Mouse (Mus musculus): ENCODE data around the gene Spata13. TPM values are rescaled to one million over a fixed set of nuclear protein-coding genes. Genes with fewer than 3 reads are reported as not detected.

Gene Spata13
- polyA plus RNA-seq, 1 experiment, result 8.3 TPM

DNA sequence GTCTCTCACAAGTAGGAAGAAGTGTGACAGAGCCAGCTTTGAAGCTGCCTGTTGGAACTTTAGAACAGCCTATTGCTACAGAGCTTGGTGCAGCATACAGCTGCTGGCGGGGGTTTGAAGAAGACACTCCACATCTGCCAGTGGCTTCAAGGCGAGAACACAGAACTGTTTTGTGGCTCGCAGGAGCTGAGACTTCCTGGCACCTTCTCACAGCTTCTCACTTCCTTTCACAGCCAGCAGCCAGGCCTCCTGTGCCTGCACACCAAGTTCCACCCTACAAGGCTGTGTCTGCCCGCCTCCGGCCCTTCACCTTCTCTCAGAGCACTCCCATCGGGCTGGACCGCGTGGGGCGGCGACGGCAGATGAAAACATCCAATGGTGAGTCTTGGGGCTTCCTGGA is 75.4 kb downstream of the Spata13 start:
- Histone ChIP-seq H3K4me1 (ENCODE audit: control insufficient read depth, insufficient read depth, insufficient read length, low read length) (no peaks in the 10 kb centered on the region), H3K4me3 (ENCODE audit: insufficient read depth, low read depth, low read length) (no peak overlapping the region), H3K27ac (replicated peaks; ENCODE audit: low read depth, low read length) (no peak overlapping the region)

DNA sequence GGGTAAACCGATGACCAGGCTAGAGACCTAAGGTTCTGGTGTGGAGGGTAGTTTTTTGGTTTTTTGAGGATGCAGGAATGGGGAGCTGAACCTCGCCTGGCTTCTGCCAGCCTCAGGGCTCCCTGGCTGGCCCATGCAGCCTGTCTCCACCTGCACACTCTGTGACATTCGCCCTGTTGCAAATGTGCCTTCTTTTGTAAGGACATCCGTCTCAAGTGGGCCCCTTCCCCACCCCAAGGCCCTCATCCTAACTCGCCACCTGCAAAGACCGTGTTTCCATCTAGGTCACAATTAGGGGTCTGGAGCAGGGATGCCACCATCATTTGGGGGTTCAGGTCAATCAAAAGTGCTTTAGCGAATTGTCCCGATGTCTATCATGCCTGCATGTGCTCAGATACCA is 75.9 kb downstream of the Spata13 start:
- Histone ChIP-seq H3K4me3 (ENCODE audit: insufficient read depth, low read depth, low read length) (no peak overlapping the region), H3K27ac (replicated peaks; ENCODE audit: low read depth, low read length) (no peak overlapping the region), H3K4me1 (ENCODE audit: control insufficient read depth, insufficient read depth, insufficient read length, low read length) (no peaks in the 10 kb centered on the region)

DNA sequence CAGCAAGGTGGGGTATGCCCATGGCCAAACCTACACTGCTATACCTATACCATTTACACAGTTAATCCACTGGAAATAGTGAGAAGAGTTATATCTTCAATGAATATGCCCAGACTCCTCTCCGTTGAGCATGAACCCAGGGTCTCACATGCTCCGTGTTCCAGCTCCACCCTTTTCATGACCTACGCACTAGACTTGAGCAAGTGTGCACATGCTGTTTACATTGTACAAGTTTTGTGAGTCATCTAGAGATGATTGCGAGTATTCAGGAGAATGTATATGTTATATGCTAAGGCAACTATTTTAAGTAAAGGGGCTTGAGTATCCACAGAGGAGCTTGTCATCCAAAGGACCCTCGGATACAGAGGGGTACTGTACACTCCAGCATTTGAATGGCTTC is 77.4 kb downstream of the Spata13 start:
- H3K4me3 ChIP-seq (ENCODE audit: insufficient read depth, low read depth, low read length), result no peak overlapping the region
- H3K4me1 ChIP-seq (ENCODE audit: control insufficient read depth, insufficient read depth, insufficient read length, low read length), result no peaks in the 10 kb centered on the region
- H3K27ac ChIP-seq (replicated peaks; ENCODE audit: low read depth, low read length), result no peak overlapping the region

DNA sequence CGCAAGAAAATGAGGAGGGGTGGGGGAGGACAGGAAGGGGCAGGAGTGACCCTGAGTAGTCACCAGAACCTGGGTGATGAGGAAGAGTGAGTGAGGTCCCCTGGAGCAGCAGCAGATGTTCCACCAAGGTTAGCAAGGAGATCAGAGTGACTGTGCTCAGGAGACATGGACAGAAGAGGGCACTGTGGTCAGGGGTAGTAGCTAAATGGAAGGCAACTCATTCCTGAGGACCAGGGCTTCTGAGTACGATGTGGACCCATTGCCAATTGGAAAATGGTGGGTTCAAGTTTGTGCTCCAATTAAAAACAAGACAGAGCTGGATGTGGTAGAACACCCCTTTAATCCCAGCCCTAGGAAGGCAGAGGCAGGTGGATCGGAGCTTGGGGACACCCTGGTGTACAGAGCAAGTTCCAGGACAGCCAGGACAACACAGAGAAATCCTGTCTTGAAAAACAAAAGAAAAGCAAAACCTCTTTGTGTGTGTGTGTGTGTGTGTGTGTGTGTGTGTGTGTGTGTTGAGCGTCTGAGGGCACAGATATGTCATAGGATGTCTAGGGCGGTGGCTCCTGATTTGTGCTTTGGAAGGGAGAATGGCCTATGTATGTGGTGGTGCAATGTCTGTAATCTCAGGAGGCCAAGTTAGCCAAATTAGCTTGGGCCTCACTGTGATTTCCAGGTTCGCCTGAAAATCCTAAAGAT is 77.9 kb downstream of the Spata13 start:
- H3K27ac ChIP-seq (replicated peaks; ENCODE audit: low read depth, low read length), result no peak overlapping the region
- no peaks in the 10 kb centered on the region for H3K4me1 ChIP-seq (ENCODE audit: control insufficient read depth, insufficient read depth, insufficient read length, low read length)
- no peak overlapping the region for H3K4me3 ChIP-seq (ENCODE audit: insufficient read depth, low read depth, low read length)

DNA sequence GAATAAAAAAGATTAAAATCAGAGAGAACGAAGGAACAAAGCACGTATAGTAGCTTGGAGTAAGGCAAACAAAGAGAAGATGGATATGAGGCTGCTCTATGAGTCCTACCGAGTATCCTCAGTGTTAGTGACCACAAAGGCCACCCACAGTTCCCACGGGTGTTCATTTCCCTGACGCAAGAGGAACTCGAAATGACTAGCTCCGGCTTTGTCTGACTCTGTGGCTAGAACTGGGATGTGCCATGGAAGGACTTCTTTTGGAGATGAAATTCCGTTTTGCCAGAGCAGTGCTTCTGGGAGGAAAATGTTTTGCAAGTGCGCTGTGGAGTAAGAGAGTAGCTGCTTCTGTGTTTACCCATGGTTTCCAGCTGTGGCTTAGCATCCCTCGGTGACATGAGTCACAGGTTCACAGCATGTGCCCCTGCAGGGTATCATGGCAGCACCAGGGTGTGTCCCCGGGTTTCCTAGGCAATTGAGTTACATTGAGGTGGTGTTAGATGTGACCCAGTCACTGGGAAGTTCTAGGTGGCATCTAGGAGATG is 78.6 kb downstream of the Spata13 start:
- Histone ChIP-seq H3K4me1 (ENCODE audit: control insufficient read depth, insufficient read depth, insufficient read length, low read length) (no peaks in the 10 kb centered on the region), H3K4me3 (ENCODE audit: insufficient read depth, low read depth, low read length) (no peak overlapping the region), H3K27ac (replicated peaks; ENCODE audit: low read depth, low read length) (no peak overlapping the region)

DNA sequence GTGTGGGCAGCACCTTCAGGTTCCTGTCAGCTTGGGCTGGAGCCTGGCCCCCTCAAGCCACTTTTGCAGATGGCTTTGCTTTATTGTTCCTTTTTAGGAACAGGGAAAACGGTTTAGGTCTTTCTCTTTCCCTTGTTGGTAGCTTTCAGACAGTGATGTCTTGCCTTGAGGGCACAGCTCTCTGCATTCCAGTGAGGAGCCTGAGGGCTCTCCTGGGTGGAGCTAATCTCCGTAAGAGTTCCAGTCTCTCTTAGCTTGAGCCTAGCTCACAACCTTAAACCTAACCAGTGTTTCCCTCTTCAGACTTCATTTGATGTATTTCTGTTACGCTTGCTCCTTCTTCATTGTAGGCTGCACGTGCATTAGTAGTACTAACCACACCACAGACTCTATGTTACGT is 81.9 kb downstream of the Spata13 start:
- Histone ChIP-seq H3K27ac (replicated peaks; ENCODE audit: low read depth, low read length) (no peak overlapping the region), H3K4me3 (ENCODE audit: insufficient read depth, low read depth, low read length) (no peak overlapping the region), H3K4me1 (ENCODE audit: control insufficient read depth, insufficient read depth, insufficient read length, low read length) (no peaks in the 10 kb centered on the region)

DNA sequence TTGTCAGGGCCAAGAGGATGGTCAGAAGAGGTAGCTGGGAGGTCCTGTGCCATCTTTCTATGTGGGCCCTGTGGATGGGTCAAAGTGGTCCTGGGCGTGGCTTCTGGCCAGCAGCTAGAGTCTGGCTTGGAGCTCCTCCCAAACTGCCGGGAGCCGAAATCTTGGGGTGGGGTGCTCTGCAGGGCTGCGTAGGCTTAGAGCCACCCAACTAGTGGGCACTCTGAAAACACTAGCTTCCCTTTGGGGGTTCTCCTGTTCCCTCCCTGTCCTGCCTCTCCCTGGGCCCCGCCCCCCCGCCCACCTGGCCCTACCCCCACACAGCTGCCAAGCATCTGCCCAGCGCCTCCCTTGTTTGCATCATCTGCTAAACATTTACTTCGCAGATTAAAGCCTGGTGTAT is 87.5 kb downstream of the Spata13 start:
- peaks cover 3% of the 10 kb centered on the region; the same call in 1 of the 2 replicates for H3K4me1 ChIP-seq (ENCODE audit: control insufficient read depth, insufficient read depth, insufficient read length, low read length)
- no peak overlapping the region for H3K4me3 ChIP-seq (ENCODE audit: insufficient read depth, low read depth, low read length)
- no peak overlapping the region for H3K27ac ChIP-seq (replicated peaks; ENCODE audit: low read depth, low read length)

DNA sequence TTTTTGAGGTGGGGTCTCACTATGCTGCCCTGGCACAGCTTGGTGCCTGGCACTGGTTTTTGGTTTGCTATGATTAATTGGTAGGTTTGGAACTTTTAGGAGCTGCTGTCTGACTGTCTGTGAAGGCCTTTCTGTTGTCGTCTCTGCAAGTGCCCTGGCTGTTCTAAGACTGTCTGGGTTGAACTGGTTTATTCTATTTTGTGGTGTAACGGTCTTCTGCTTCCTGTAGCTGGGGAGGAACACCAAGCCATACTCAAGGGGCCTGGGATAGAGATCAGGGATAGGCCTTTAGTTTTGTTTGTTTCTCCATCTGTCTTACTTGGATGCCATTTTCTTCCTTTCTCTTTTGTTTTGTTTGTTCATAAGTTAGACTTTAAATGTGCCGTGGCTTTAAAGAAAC is 88.1 kb downstream of the Spata13 start:
- peaks cover 3% of the 10 kb centered on the region; the same call in 1 of the 2 replicates for H3K4me1 ChIP-seq (ENCODE audit: control insufficient read depth, insufficient read depth, insufficient read length, low read length)
- no peak overlapping the region for H3K27ac ChIP-seq (replicated peaks; ENCODE audit: low read depth, low read length)
- no peak overlapping the region for H3K4me3 ChIP-seq (ENCODE audit: insufficient read depth, low read depth, low read length)

DNA sequence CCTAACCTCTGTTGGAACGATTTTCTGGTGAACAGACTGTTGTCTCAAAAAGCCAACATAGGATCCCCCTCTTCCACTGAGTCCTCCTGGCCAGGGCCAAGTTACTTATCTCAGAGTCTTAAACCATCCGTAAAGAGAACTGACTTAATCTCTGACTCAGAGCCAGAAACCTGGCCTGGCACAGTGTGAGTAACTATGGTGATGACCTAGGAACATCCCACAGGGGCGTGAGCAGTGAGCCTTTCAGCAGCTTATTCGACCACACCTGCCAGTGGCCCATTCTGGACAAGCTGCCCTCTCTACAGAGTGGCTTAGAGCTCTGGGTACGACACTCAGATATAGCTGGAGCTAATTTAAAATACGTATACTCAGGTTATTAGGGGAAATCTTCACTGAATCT is 92.3 kb downstream of the Spata13 start:
- Histone ChIP-seq H3K27ac (replicated peaks; ENCODE audit: low read depth, low read length) (no peak overlapping the region), H3K4me1 (ENCODE audit: control insufficient read depth, insufficient read depth, insufficient read length, low read length) (peaks cover 3% of the 10 kb centered on the region; the same call in 1 of the 2 replicates), H3K4me3 (ENCODE audit: insufficient read depth, low read depth, low read length) (no peak overlapping the region)

DNA sequence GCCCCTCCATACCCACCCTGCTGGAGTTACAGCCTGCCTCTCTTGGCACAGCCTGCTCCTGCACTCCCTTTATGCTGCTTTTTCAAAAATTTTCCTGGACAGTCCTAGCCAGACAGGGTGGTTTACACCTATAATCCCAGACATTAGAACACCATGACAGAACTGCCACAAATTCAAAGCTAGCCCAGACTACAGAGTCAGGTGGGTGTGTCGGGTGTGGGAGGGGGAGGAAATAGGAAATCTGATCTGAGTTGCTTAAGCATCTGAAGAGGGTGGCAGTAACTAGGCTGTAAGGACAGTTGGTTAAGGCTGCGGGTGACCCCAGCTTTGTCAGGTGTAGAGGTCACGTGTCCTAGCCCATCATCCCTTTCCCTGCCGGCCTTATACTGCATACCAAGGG is 93.3 kb downstream of the Spata13 start:
- no peak overlapping the region for H3K4me3 ChIP-seq (ENCODE audit: insufficient read depth, low read depth, low read length)
- H3K4me1 ChIP-seq (ENCODE audit: control insufficient read depth, insufficient read depth, insufficient read length, low read length), result no peaks in the 10 kb centered on the region; the same call in 1 of the 2 replicates
- H3K27ac ChIP-seq (replicated peaks; ENCODE audit: low read depth, low read length), result no peak overlapping the region

DNA sequence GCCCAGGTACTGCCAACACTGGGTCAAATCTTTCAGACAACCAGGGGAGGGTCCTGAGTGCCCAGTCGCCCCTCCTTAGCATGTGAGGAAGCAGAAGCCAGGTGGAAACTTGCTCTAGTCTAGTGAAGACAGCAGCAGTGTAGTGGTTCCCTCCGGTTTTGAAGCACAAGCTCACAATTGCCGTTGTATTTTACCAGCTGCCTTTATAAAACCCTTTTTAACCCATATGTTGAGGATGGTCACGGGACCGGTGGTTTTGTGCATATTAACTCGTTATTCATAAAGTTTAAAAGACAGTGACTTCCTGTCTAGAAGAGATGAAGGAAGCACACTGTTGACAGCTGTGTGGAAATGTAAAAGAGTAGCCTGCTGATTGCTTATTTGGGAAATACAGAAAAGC is 98.3 kb downstream of the Spata13 start:
- Histone ChIP-seq H3K27ac (replicated peaks; ENCODE audit: low read depth, low read length) (no peak overlapping the region), H3K4me1 (ENCODE audit: control insufficient read depth, insufficient read depth, insufficient read length, low read length) (peaks cover 22% of the 10 kb centered on the region)

DNA sequence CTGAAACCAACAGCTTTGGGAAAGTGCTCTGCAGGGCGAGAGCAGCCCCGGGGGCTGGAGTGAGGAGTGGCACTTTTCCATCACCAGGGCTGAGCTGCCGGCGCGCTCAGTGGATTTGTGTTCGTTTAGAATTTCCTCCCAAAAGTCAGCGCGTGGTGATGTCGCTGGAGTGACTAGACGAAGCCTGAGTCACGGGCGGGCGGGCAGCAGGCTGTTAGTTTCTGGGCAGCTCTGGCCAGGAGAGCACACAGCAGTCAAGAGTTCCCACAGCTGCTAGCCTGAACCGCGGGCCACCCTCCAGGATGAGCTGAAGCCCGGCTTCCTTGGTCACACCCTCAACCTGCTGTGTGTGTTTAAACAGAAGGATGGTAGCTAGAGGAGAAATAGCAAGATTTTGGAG is 99.0 kb downstream of the Spata13 start:
- H3K4me3 ChIP-seq (ENCODE audit: insufficient read depth, low read depth, low read length), result peak overlapping the region; percentile 45
- H3K27ac ChIP-seq (replicated peaks; ENCODE audit: low read depth, low read length), result peak overlapping the region; percentile 77
- H3K4me1 ChIP-seq (ENCODE audit: control insufficient read depth, insufficient read depth, insufficient read length, low read length), result peaks cover 26% of the 10 kb centered on the region

More for the DNA sequence above, 98.3 kb downstream of the Spata13 start:
- H3K4me3 ChIP-seq (ENCODE audit: insufficient read depth, low read depth, low read length), result no peak overlapping the region

DNA sequence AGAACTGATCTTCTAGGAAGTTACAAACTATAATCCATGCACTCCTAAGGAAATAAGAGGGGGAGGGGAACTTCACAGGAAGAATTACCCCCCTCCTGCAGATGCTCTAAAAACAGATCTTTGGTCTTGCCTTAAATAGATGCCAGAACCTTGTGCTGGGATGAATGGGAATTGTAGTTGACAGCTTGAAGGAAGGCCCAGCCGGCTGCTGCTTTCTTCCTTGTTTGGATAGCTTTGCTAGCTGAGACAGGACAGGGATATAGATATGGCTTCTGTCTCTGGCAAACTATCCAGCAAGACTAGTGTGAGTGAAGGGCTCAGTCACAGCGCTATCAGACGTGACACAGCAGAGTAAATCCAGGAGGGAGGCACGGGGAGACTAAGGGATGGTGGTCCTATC is 99.9 kb downstream of the Spata13 start:
- peak overlapping the region; percentile 82 for H3K27ac ChIP-seq (replicated peaks; ENCODE audit: low read depth, low read length)
- peak overlapping the region; percentile 32 for H3K4me3 ChIP-seq (ENCODE audit: insufficient read depth, low read depth, low read length)
- H3K4me1 ChIP-seq (ENCODE audit: control insufficient read depth, insufficient read depth, insufficient read length, low read length), result peaks cover 31% of the 10 kb centered on the region

DNA sequence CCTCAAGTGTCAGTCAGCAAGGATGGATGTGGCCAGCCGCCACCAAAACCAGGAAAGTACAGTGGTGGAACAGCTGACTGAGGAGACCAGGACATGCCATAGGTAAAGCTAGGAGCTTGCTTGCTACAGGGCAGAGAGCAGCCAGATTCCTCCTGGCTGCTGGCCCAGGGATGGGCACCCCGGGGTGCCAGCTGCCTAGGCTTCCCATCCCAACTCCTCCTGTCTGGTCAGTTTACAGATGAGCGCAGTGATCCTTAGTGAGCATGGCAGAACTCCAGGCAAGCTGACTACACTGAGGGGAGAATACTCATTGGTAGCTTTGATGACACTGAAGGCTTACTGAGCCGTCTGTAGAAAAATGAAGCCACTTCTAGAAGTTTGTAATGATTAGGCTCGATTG is 101.4 kb downstream of the Spata13 start:
- peaks cover 37% of the 10 kb centered on the region for H3K4me1 ChIP-seq (ENCODE audit: control insufficient read depth, insufficient read depth, insufficient read length, low read length)
- H3K27ac ChIP-seq (replicated peaks; ENCODE audit: low read depth, low read length), result peak overlapping the region; percentile 26; the same call in 1 of the 2 replicates
- H3K4me3 ChIP-seq (ENCODE audit: insufficient read depth, low read depth, low read length), result no peak overlapping the region; the same call in 1 of the 2 replicates

DNA sequence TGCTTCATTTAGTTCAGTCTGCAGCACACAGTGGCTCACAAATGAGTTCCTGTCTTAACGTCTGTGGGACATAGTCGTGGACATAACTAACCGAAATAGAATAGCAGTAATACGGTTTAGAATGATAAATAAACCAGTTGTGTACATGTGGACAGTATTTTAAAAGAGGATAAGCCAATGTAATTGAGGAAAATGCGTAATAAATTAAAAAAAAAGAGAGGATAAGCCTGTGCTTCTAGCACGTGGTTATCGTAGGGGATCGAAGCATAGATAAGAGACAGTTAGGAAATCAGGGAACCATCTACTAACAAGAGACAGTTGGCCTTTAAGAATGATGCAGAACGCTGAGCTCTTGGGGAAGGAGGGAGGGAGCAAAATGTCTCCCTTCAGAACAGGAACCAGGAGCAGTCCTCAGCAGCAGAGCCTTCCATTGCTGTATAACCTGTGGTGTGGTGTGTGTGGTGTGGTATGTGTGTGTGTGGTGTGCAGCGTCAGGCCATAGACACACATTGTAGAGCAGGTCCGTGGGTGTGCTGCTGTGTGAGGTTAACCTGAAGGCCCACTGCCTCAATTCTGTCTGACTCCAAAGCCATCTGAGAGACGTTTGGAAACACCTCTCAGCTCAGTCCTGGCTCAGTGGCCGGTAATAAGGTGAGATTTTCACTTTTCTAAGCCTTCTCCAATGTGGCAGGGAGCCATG is 102.2 kb downstream of the Spata13 start:
- Histone ChIP-seq H3K4me3 (ENCODE audit: insufficient read depth, low read depth, low read length) (no peak overlapping the region), H3K4me1 (ENCODE audit: control insufficient read depth, insufficient read depth, insufficient read length, low read length) (peaks cover 44% of the 10 kb centered on the region), H3K27ac (replicated peaks; ENCODE audit: low read depth, low read length) (peak overlapping the region; percentile 74)
